Mouse (Mus musculus) right cerebral cortex, postnatal 36 days (tissue): Measurements from ENCODE around the gene Psmb11.

Experiments
- DNase-seq, 2 experiments: peaks; one replicate each; pipeline ENCODE4 v3.0.0; 2022; ENCODE audit warnings: low spot score in 2 of 2, mixed read lengths in 1 of 2

Gene Psmb11

DNA sequence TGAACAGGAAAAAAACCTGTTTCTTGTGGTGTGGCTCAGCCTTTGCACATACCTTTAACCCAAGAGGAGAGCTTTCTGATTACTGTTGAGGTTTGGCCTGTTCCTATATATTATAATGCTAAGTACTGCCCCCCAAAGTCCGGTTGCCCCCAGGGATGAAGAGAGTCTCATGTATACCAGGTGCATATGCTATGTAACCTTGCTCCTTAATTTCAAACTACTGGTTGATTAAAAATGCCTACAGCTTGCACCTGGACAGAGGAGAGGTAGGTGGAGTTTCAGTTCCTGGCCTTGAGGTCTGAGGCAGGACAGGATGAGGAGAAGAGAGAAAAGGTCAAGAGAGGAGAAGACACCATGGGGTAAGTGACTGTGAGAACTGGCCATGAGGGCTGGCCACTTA lies at the start of gene Psmb11:
Gene Psmb11 (plus strand): TSS at position 301 of the 400 bp plus-strand sequence.
- DNase-seq, result no peak

DNA sequence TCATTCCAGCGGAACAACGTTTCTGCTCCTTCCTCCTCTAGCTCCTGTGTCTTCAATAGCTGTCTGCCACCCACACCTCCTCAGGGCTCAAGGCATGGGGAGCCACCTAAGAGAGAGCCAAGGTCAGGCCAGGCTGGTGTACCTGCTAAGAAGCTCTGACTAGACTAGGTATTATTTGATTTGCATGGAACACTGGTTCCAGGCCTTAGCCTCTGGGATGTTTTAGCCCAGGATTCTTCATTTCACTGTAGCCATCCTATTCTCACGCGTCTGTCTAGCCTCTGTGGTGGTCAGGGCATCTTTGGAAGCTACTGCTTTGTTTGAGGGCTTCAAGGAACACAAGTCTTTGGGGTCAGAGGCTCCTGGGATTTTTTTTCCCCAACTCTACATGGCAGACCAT lies 49.1 kb upstream of the Psmb11 start:
- DNase-seq, result no peak

DNA sequence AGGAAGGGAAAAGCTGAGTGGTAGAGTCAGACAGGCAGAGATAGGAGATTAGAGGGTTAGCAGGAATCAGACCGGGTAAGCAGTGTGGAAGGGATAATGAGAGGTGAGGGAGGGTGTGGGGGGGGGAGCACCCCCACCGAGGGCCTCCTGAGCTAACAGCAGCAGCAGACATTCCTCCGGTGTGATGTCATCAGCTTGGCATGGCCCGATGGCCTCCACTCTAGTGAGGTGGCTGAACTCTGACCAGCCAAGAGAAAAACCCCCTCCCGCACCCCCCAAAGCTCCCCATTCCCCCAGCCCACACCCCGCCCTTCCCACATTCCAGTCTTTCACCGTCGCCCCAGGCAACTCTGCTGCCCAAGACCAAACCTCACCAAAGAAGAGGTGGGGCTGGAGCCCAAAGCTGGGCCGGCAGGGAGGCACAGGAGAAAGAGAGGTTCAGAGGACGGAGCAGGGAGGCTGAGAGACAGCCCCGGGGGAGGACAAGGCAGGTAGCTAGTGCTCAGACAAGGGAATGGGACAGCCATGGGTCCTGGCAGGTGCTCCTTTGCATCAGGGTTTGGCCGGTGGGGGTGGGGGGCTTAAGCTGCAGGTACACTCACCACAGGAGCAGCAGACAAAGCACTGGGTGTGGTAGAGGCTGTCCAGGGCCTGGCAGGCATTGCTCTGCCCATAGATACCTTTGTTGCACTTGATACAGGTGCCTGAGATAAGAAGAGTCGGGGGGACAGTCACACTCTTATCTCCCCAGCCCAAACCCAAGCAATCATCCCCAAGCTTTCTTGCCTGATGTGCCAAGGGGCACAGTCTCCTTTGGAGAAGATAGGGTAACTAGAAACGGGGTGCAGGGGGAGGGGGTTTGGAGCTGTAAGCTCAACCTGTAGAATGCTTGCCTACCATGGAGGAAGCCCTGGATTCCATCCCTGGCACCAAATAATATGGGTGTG lies 48.2 kb upstream of the Psmb11 start:
- no peak for DNase-seq

DNA sequence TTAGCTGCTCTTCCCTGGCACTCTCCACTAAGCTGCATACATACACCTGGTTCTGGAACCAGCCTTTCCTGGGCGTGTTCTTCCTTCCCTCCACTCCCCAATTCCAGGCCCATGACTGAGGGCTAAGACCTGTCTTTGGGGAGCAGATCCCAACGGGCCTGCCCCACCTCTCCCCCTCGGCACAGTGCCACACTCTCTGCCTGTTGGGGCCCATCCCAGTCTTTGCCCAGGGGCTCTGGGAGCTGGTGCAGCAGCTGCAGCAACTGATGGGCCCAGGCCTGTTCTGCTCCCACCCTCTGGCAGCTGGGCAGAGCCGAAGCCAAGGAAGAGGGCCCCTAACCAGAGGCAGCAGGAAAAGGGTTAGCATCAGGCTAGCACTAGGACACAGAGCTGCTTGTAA lies 47.0 kb upstream of the Psmb11 start:
- DNase-seq, result no peak

DNA sequence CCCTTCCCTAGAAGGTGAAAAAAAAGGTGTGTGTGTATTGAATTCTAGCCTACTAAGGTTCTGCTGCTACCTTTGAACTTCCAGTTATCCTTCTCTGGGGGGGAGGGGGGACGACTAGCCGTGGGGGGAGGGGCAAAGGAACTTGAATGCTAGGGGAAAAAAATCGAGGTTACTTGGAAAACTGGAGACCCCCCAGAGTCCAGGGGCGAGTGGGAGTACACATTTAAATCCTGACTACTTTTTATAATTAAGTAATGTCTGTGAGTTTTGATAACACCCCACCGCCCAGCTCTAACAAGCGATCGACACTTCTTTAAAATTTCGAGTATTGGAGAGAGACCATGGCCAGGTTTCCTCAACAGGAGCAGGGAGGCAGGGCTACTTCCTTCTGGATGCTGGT lies 46.2 kb upstream of the Psmb11 start:
- DNase-seq, result no peak

DNA sequence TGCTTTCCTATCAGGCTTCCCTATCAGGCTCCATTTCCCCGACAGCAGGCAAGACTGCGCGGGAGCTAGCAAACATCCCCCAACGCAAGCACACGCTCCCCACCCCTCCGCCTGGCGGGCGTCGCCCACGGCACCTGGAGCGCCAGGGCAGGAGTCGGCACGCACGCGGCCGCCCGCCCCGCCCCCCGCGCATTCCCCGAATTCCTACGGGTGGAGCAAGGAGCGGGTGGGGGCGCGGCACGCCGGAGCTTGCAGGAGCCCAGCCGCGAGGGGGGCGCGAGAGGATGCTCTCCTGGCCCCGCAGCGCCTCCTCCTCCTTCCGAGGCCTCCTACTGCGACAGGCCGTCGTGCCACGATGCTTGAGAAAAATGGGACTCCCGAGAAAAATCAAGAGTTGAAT lies 45.6 kb upstream of the Psmb11 start:
- no peak for DNase-seq

DNA sequence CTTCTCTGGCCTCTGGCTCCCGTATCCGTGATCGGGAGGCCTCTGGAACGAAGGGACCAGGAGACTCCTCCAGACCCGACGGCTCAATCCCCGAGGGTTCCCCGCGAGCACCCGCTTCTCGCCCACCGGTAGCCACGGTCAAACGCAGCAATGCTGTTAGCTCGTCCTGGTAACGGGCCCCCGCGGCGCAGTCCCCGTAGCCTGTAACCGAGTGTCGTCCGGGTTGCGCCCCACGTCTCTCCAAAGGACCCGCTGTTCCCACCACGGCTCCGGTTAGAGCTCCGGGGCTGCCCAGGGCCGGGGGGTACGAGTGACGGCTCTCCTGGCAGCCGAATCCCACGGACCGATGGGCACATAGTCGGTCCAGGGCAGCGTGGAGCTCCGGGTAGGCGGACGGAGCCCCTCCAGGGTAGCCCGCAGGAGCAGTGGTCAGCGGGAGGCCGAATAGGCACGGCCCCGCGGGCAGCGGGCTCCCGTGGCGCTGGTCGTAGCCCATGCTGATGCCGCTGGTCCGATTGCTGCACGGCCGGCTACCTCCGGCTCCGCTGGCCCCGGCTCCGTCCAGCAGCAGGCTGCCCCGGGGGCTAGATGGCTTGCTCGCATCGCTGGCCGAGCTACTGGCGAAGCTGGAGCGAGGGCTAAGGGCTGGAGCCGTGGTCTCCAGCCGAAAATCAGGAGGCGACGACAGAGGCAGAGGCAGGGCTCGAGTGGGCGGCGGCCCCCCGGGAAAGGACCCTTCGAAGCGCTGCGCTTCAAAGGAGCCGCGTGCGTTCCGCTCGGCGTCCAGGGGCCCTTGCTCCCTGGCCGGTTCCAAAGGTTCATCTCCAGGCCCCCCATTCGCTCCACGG lies 44.8 kb upstream of the Psmb11 start:
- DNase-seq, result no peak

DNA sequence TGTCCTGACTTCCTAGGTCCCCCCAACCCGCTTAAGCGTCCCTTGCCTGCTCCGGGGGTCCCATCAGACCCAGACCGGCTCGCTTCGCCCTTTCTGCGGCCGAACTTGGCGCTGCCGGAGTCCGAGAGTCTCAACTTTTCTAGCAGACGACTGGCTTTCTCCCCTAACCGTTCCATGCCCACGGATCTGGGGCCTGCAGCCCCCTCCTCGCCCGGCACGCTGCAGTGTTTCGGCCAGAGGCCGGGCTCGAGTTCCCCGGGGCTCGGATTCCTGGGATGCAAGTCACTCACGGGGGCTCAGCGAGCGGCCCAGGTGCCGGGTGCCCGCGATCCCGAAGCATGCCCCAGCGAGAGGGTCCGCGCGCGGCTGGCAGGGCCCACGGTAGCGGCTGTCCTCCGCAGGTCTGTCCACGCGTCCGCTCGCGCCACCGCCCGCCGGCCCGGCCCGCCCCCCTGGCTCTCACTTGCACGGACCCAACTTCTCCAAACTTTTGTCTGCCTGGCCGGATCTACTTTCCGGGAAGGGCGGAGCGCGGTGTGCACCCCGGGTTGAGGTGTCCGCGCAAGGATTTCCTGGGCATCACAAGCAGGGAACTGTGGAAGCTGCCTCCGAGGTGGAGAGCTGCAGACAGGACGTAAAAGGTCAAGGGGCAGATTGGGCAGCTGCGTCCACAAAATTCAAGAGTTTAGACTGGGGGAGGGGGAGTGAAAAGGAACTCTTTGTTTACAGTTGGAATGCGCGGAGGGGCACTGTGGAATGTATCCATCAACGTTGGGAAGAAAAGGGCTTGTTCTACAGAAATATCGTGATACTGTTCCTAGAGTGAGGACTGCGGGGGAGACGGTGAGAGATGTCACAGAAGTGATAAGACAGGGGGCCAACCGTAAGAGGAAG lies 43.9 kb upstream of the Psmb11 start, which contains the start of gene Ajuba:
Gene Ajuba (minus strand): TSS at position 470 of the 894 bp plus-strand sequence.
- peak; percentile 52 to 53 for DNase-seq

DNA sequence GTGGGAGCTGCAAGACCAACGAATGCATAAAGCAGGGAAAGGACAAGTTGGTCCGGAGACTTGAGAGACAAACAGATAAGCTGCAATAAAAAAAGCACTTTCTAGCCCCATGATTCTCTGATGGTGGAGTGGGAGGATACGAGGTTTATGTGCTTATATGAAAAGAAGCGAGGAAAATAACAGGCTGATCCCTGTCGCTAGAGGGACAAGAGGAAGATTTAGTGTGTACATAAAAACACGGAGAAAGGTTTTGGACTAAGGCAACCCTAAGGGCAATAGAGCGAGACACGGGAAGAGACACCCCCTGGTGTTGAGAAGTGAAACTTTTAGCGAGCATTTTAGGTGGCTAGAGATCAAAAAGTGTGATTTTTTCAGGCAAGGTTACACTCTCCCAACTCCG lies 43.2 kb upstream of the Psmb11 start:
- no peak for DNase-seq

DNA sequence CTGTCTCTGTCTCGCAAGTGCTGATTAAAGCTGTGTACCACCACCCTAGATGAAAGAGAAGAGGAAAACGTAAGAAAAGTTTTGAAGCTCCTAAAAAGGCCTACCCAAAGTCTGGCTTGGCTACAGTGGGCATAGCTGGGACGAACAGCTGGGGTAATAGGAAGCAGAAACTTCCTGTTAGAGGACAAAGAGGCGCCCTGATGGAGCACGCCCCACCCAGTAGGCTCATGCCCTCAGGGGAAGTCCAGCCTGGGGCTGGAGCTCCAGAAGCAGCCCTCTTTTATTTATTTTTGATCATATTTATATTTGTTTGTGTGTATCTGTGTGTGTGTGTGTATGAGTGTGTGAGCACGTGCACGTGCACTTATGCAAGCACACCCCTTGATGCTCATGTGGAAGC lies 41.6 kb upstream of the Psmb11 start:
- no peak for DNase-seq

DNA sequence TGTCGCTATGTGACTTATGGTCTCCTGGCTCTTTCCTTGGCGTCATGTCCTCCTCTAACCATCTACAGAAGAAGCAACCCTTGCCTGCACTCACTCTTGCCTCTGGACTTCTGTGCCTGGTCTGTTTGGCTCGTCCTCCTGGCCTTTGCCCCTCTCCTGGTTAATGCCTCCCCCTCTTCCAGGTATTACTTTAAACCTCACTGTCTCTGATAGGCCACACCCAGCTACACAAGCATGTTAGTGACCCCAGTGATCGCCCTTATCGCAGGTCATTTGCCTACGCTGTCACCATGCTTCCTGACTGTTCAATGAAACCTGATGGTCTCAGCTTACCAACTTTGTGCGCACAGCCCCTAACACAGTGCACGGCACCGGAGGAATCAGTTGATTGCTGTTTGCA lies 38.7 kb upstream of the Psmb11 start:
- no peak for DNase-seq

DNA sequence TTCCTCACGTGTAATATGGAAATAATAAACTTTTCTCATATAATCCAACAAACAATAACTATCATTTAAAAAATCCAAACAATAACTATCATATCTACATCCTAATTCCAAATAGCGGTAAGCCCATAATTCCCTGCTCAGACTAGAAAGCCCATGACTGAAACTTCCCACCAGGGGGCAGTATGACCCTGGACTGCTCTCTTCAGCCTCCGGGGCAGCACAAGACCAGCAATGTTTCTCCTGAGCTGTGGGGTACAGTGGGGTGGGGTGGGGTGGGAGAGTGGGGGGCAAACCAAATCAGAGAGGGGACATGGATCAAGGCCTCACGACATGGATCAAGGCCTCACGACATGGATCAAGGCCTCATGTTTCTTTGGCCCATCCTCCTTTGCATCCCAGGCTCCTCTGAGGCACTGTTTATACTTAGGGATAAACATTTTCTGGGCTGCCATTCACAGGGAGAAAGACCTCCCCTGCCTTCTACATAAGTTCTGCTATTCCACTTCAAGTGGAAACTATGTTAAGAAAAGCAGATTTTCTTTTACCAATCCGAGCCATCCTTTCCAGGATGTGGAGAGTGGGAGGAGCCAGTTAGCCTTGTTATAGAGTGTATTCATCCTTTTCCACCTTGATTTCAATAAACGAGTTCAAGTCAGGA lies 37.4 kb upstream of the Psmb11 start:
- no peak for DNase-seq

DNA sequence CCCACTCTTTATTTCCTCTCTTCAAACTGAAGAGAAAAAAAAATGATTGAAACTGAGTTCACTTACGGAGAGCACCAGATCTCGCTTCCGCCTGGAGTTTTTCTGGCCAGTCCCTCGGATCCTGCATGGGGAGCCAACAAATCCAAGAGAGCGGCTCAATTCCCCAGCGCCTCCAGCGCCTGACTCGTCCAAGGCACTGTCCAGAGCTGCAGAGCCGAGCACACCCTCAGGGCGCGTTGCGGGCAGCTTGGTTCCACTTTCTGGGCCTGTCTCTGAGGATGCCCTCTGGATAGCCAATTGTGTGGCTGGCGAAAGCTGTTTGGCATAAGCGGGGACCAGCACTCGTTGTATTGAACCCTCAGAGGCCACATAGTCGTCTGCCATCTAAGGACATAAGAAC lies 30.2 kb upstream of the Psmb11 start:
- DNase-seq, result no peak

DNA sequence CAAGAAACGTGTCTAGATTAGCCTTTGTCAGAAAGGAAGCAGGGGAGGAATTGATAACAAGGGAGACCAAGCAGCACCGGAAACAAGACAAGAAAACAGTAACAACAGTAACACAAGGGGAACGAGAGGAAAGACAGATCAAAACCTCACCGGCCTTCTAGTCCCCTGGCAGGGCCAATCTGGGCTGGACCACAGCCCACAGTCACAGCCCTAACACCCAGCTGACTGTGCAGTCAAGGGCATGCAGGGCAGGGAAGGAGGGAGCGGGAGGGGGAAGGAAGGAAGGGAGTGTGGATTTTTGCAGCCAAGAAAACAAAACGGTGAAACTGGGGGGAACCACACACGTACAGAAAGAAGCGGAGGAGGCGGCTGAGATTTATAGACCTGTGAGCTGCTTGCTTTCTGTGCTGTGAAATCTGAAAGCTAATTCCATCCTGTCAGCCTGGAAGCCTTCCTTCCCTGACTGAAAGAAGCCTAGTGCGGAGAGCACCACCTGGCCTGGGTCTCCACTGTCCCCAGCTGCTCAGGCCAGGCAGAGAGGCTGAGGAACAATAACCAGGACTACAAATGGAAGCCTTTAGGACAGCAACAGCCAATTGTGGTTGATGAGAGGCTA lies 28.8 kb upstream of the Psmb11 start:
- DNase-seq, result peak; percentile 41 to 68

DNA sequence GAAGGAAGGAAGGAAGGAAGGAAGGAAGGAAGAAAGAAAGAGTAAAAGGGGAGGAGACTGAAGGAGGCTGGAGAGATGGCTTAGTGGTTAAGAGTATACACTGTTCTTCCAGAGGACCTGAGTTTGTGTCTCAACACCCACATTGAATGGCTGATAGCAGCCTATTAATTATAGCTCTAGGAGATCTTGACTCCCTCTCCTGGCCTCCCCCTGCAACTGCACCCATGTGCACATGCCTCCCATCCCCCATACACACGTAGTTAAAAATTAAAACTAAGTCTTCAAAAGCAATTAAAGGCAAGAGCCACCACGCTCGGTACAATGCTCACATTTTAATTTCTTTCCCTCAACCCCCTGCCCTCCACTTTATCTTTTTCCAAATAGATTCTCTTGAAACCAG lies 27.2 kb upstream of the Psmb11 start:
- DNase-seq, result no peak

DNA sequence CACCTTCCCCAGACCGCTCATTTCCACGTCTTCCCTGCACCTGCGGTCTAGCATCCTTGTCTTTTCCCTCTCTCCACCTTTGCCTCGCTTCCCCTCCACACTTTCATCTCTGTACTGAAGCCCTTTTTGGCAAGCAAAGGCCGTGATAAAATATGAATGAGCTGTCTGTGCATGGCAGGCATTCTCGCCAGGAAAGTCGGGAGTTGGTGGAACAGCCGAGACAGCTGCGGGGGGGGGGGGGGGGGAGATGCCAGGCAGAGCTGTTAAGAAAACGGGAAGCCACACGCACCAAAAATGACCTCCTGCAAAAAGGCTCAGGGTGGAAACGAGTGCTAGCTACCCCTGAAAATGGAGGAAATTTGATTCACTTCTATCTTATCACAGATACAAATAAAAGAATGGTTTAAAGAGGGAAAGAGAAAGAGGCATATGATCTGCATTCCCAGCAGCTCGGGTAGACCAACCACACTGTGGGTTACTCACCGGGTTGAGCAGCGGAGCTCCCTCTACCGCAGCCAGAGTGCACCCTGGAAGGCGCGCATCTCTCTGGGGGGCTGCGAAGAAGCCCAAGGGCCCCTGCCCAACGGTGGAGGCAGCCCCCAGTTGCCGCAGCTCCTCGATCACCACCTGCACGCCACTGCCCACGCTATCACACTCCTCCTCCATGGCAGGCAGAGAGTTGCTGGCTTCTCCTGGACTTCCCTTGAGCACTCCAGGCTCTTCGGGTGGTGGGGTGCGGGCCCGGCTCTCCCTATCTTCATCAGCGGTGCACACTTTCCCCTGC lies 26.4 kb upstream of the Psmb11 start:
- peak in 1 of 2 experiments; percentile 60 for DNase-seq

DNA sequence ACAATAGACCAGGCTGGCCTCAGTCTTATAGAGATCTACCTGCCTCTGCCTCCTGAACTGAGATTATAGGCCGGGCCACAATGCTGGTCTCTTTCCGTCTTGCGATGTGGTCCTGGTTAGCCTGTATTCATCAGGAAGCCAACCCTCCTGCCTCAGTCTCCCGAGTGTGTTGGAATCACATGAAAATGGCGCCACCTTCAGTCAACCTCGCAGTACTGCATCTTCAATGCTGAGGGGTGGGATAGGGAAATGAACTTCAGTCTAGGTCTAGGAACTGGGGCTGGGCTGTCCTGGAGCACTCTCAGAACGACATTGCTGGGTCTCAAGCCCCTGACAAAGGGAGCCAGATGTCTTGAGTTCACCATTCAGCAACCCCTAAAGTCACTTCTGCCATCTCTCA lies 24.1 kb upstream of the Psmb11 start:
- no peak for DNase-seq

DNA sequence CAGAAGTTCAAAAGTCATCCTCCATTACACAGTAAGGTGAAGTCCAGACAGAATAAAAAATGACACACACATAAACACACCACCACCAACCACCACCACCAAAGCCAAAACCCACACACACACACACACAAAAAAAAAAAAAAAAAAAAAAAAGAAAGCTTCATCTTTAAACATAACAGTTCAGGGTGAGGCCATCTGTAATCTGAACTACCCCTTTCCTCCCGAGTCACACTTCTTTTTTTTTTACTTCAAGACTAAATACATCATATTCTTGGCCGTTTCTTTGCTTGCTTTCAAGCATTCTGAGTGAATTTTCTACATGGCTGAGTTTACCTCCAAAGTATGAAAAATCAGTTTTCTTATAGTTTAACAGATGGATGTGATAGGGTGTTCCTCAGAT lies 19.6 kb upstream of the Psmb11 start:
- no peak for DNase-seq

DNA sequence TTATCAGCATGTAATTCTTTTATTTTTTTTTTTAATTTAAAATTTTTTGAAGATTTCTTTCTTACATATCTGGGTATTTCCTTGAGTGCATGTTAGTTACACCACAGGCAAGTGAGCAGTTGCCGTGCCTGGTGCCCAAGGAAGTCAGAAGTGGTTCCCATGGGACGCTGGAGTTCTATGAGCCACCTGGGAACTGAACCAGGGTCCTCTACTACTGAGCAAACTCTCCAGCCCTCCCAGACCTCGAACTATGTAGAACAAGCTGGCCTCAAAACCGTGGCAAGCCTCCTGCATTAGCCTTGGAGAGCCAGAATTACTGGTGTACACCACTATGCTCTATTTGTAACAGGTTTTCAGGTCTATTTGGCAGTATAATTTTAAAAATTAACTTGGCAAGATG lies 18.6 kb upstream of the Psmb11 start:
- DNase-seq, result no peak
